Mouse (Mus musculus) kidney, postnatal 10 days (tissue): ENCODE data around the gene Prss57.

ENCODE experiments used
- DNase-seq: peaks from one replicate; pipeline ENCODE4 v3.0.0; 2021; ENCODE audit warnings: mixed read lengths

Prss57 gene

GRCm38 (mm10) chr10:79790861-79791260 lies at the start of gene Prss57:
Gene Prss57, minus strand, starts transcription at chr10:79790961.
- DNase-seq = peak; percentile 6

GRCm38 (mm10) chr10:79840091-79840490 lies 49.3 kb upstream of the Prss57 start:
- DNase-seq = no peak

- peak; percentile 47 for DNase-seq
Observed at GRCm38 (mm10) chr10:79838151-79838550, 47.4 kb upstream of the Prss57 start.

- DNase-seq = no peak
Observed at GRCm38 (mm10) chr10:79836918-79837317, 46.2 kb upstream of the Prss57 start.

GRCm38 (mm10) chr10:79834769-79835398 lies 44.1 kb upstream of the Prss57 start:
- peak; percentile 90 for DNase-seq

- DNase-seq = no peak
Observed at GRCm38 (mm10) chr10:79832786-79833181, 42.0 kb upstream of the Prss57 start.

GRCm38 (mm10) chr10:79832026-79832785 lies 41.4 kb upstream of the Prss57 start:
- no peak for DNase-seq

- DNase-seq = no peak
Observed at GRCm38 (mm10) chr10:79831583-79831982, 40.8 kb upstream of the Prss57 start.

- no peak for DNase-seq
Observed at GRCm38 (mm10) chr10:79824413-79824812, 33.7 kb upstream of the Prss57 start.

GRCm38 (mm10) chr10:79823011-79823410 lies 32.2 kb upstream of the Prss57 start:
- DNase-seq = no peak

- peak; percentile 82 for DNase-seq
Observed at GRCm38 (mm10) chr10:79822372-79822771, 31.6 kb upstream of the Prss57 start.

GRCm38 (mm10) chr10:79821731-79822130 lies 31.0 kb upstream of the Prss57 start:
- no peak for DNase-seq

GRCm38 (mm10) chr10:79820782-79821181 lies 30.0 kb upstream of the Prss57 start, which contains the start of gene Misp:
Gene Misp, plus strand, starts transcription at chr10:79820989.
- DNase-seq = peak; percentile 69

- DNase-seq = no peak
Observed at GRCm38 (mm10) chr10:79820277-79820676, 29.5 kb upstream of the Prss57 start.

GRCm38 (mm10) chr10:79819606-79820005 lies 28.8 kb upstream of the Prss57 start:
- DNase-seq = no peak

- no peak for DNase-seq
Observed at GRCm38 (mm10) chr10:79818225-79818624, 27.5 kb upstream of the Prss57 start.

GRCm38 (mm10) chr10:79817111-79817510 lies 26.4 kb upstream of the Prss57 start:
- no peak for DNase-seq

GRCm38 (mm10) chr10:79815671-79816494 lies 25.1 kb upstream of the Prss57 start:
- DNase-seq = peak; percentile 75

- peak; percentile 56 for DNase-seq
Observed at GRCm38 (mm10) chr10:79814271-79814842, 23.6 kb upstream of the Prss57 start.

GRCm38 (mm10) chr10:79811736-79812637 lies 21.2 kb upstream of the Prss57 start:
- DNase-seq = peak; percentile 92

- peak; percentile 59 for DNase-seq
Observed at GRCm38 (mm10) chr10:79808728-79809127, 18.0 kb upstream of the Prss57 start.

- peak; percentile 79 for DNase-seq
Observed at GRCm38 (mm10) chr10:79807826-79808225, 17.1 kb upstream of the Prss57 start.
